Mouse (Mus musculus): ENCODE results near the gene Brca1.
"Not testable (repeated sequence)": the region's sequence is repeated elsewhere in the genome, so short reads cannot be mapped to it uniquely, and the experiment has no call there.

Gene Brca1

DNA sequence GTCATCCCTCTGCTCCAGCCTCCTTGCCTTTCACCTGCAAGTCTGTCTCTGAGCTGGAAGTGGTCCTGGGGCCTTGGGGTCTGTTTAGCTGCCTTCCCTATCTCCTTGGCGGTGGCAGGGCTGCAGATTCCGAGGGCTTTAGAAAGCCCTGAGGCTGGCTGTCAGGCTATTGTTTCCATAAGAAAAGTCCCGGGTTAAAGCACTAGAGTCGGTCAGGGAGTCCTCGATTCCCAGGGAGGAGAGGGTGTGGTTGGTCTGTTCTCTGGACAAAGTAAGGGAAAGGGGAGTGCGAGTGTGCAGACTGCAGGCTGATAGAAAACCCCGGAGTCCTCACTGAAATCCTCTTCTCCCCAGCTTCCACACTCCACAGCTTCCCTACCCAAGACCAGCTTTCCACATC is 81.5 kb downstream of the Brca1 start:
- no peak for DNase-seq (ENCODE audit: extremely low spot score, low spot score)

DNA sequence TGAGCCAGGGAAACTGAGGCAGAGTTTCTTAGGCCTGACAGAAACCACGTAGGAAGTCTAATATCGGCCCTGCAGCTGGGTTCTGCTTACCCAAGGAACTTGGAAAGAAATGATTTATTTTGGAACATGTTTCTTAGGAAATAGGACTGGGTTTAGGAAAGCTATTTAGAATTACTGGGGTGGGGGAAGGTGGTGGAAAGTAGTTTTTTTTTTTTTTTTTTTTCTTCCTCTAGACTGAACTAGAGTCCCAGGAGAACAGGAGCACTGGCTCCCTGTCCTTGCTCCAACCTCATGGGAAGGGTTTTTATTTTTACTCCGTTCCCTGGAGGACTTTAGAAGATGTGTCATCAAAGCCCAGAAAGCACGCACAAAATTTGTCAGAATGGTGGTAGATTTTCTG is 82.6 kb downstream of the Brca1 start:
- DNase-seq (ENCODE audit: extremely low spot score, low spot score), result no peak

GRCm38 (mm10) chr11:101468731-101469130 is 83.0 kb downstream of the Brca1 start:
- peak; percentile 52 for DNase-seq (ENCODE audit: extremely low spot score, low spot score)

- peak; percentile 76 for DNase-seq (ENCODE audit: extremely low spot score, low spot score)
Observed at GRCm38 (mm10) chr11:101468263-101468688, 83.5 kb downstream of the Brca1 start.

GRCm38 (mm10) chr11:101467477-101468262 is 84.1 kb downstream of the Brca1 start:
- peak; percentile 80 for DNase-seq (ENCODE audit: extremely low spot score, low spot score)

GRCm38 (mm10) chr11:101466552-101466950 is 85.2 kb downstream of the Brca1 start:
- not testable (repeated sequence) for DNase-seq (ENCODE audit: extremely low spot score, low spot score)

DNA sequence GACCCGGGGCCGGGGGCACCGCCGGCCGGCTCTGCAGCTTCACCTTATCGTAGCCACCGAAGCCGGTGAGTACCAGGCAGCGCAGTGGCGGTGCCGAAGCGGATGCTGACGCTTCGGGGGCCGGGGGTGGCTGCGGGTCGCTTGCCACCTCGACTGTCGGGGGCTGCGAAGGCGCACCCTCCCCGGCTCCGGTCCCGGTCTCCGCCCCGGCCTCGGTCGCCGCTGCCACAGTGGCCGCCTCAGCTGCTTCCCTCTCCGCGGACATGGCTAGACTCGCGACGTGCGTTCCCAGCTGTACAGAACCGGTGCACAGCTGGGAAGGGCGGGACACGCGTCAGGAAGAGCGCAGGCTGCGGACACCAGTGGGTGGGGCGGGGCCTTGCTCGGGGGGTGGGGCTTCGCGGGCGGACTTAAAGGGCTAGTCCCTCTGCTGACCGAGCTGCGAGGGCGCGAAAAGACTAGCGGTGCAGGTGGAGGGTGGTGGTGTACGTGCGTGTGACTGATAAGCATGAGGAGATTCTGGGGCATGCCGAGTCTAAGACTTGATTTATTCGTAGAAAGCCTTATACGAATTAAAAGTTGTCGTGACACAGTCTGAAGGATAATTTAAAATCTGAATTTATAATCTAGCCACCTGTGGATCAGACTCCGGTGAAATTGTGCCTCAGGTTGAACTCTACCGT is 85.7 kb downstream of the Brca1 start, which contains the start of gene Vat1:
Gene Vat1, minus strand, starts transcription at position 362 of the 683 bp plus-strand sequence.
- peak; percentile 66 for DNase-seq (ENCODE audit: extremely low spot score, low spot score)

GRCm38 (mm10) chr11:101465101-101465868 is 86.5 kb downstream of the Brca1 start:
- peak; percentile 67 for DNase-seq (ENCODE audit: extremely low spot score, low spot score)

DNA sequence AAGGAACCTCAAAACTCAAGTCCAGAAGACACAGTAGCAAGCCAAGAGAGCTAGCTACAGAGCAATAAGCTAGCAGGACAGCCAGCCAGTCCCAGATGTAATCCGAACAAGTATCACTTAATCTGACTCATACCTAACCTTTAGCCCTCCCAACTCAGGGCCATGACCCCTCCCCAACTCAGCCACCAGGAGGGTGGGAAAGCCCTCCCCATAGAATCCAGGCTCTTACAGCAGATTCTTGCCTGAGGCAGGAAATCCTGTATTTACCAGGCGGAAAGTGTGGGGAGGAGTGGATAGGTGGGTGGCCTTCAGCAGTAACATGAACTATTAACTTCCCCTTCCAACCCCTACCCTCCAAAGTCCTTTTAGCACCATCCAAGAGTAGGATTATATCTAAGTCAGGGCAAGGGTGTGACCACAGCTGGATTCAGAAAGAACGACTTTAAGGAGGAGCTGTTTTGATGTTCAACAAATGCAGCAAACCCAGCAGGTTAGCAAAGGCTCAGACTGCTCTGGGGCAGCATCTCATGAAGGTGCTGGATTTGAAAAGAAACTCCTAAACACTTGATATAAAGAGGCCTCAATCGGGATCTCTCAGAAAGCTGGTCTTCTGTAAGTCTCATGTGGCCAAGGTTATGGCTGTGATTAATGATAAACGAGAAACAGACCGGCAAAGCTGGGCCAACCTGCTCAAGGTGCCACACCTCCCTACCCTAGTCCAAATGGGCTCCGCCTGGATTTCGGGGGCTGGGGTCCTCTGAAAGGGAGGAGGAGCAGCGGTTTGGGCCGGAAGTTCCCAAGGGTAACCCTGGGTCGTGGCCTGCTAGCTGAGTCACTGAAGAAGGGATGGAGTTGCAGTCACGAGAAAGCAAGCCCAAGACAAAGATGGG is 87.3 kb downstream of the Brca1 start, which contains the start of gene Rnd2:
Gene Rnd2, plus strand, starts transcription at position 789 of the 890 bp plus-strand sequence.
- no peak for DNase-seq (ENCODE audit: extremely low spot score, low spot score)

DNA sequence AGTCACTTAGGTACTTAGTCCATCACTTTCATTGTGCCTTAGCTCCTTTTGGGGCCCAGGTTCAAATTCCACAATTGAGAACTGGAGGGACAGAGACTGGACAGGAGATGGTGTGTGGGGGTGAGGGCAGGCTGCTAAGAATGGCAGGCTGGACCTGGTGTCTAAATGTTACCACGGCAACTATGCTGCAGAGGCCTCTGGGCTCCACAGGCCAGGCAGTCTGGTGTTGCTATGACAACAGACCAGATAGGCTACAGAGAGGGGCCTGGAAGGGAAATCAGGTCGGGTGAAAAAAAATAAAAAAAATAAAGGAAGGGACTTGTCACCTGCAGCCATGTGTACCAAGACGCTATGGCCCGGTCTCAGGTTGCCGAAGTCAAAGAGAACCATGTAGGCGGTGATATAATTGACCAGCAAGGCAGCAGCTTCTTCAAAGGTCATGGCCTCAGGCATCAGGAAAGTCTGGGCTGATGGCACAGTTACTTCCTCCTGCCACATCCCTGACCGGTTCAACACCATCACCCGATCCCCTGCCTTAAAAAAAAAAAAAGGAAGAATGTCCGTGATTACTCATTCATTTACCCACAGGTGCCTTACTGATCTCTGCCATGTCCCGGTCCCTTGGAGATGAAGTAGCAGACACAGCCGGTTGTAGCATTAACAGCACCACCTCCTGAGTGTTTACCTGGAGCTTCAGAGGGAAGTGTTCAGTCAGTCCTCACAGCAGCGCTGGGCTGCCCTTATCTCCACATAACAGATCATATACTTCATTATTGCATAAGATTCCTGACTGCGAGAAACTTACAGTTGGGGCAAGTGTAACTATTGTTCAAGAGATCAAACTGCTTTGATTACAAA is 88.9 kb downstream of the Brca1 start:
- no peak for DNase-seq (ENCODE audit: extremely low spot score, low spot score)

DNA sequence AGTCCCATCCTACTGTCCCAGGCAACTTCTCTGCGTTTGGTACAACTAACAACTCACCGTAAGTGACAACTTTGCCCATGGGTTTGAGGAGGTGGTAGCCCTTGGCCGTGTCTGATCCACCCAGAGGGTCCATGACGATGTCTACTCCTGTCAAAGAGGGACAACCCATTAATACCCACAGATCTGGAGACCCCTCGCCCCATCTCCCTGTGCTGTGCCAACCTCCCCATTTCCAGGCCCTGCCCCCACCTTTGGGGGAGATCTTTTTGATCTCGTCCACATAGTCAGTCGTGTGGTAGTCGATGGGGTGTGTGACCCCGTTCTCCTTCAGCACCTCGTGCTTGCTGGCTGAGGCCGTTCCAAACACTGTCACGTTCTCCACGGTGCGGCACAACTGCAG is 89.6 kb downstream of the Brca1 start:
- DNase-seq (ENCODE audit: extremely low spot score, low spot score), result no peak

- DNase-seq (ENCODE audit: extremely low spot score, low spot score), result no peak
Observed at GRCm38 (mm10) chr11:101460321-101460720, 91.4 kb downstream of the Brca1 start.

- no peak for DNase-seq (ENCODE audit: extremely low spot score, low spot score)
Observed at GRCm38 (mm10) chr11:101459716-101460115, 92.0 kb downstream of the Brca1 start.

DNA sequence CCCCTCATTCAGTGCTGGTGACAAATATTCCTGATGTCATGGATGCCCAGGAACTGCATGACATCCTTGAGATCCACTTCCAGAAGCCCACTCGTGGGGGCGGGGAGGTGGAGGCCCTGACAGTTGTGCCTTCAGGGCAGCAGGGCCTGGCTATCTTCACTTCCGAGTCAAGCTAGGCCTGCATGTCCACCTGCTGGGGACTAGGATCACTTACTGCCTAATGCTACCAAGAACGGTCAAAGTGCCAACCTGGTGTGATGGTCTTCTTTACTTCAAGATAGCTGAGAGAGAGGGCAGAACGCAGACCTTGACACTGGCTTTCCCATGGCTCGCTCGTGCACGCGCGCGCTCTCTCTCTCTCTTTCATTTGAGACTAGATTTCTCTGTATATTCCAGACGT is 93.5 kb downstream of the Brca1 start:
- no peak for DNase-seq (ENCODE audit: extremely low spot score, low spot score)

GRCm38 (mm10) chr11:101457631-101458030 is 94.1 kb downstream of the Brca1 start:
- DNase-seq (ENCODE audit: extremely low spot score, low spot score), result no peak

DNA sequence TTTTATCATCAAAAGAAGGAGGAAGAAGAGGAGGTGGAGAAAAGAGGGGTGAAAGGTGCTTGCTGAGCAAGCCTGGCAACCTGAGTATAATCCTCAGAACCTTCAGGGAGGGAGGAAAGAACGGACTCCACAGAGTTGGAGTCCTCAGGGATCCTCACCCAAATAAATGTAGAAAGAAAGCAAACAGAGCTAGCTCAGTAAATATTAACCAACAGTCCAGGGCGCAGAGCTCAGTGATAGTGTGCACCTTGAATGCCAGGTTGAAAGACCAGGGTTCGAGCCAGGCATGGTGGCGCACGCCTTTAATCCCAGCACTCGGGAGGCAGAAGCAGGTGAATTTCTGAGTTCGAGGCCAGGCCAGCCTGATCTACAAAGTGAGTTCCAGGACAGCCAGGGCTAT is 96.1 kb downstream of the Brca1 start:
- DNase-seq (ENCODE audit: extremely low spot score, low spot score), result no peak

DNA sequence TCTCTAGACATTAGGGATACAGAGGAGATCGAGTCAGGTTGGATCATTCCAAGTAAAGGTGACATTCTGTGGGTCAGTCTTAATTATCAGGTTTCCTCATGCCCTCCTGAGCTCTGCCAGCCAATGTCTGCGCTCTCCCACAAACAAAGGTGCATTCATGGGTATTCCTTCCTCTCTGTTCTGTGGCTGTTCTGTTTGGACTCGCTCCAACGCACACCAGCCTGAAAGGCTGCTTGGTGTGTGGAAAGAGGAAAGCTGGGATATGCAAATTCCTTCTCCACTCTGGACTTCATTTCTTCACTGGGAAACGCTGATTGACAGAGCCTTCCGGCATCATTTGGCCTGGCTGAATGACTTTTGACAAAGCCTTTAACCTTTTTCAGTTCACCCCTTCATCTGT is 97.1 kb downstream of the Brca1 start:
- no peak for DNase-seq (ENCODE audit: extremely low spot score, low spot score)

GRCm38 (mm10) chr11:101452093-101452774 is 99.5 kb downstream of the Brca1 start:
- no peak for DNase-seq (ENCODE audit: extremely low spot score, low spot score)

- DNase-seq (ENCODE audit: extremely low spot score, low spot score), result no peak
Observed at GRCm38 (mm10) chr11:101451536-101451935, 100.2 kb downstream of the Brca1 start.

All from neural tube, embryonic 10.5 days (tissue).